In genomic region chr7:4464194-4464824, GRCm38 (mm10) we compare ENCODE assay signal across 8 mouse cellular contexts. TPM values are rescaled to one million over a fixed set of nuclear protein-coding genes. Genes with fewer than 3 reads are reported as not detected.
DNase-seq lines count a peak whose midpoint lies in the region; ATAC-seq and TF ChIP-seq lines count a peak whose summit lies in the region.

No protein-coding gene starts in this region.

- no peak overlapping the region for H3K27ac ChIP-seq in heart, adult 2 months
- no peak overlapping the region for H3K27ac ChIP-seq in intestine, embryonic 14.5 days (ENCODE audit: low read depth)

- H3K27me3 ChIP-seq in heart, adult 2 months (ENCODE audit: control insufficient read depth, insufficient read depth, low read length), result no peaks in the 10 kb centered on the region
- no peaks in the 10 kb centered on the region for H3K27me3 ChIP-seq in intestine, embryonic 14.5 days (replicated peaks; ENCODE audit: control insufficient read depth, insufficient read depth, low read length)
- H3K27me3 ChIP-seq in splenic B cell, adult 2 months (ENCODE audit: control insufficient read depth, insufficient read depth, low read length, poor library complexity, severe bottlenecking), result no peaks in the 10 kb centered on the region

- H3K9me3 ChIP-seq in intestine, embryonic 14.5 days (ENCODE audit: control insufficient read depth, low read length), result no peaks in the 10 kb centered on the region

- peak overlapping the region; percentile 19; the same call in 1 of the 2 replicates for H3K9ac ChIP-seq in heart, adult 2 months (ENCODE audit: low read depth, low read length)
- H3K9ac ChIP-seq in intestine, embryonic 14.5 days (ENCODE audit: low read length), result no peak overlapping the region

- DNase-seq in heart, adult 2 months, result no peak
- no peak for DNase-seq in heart, postnatal 36 days
- no peak for DNase-seq in intestine, embryonic 14.5 days (ENCODE audit: low spot score)
- DNase-seq in lung, adult 18-20 months, result peak; percentile 93 to 95
- DNase-seq in splenic B cell, adult 2 months (ENCODE audit: low read depth, low spot score), result peak; percentile 64
- no peak for DNase-seq in gastrocnemius, adult 8-10 months (ENCODE audit: low spot score in 2 of 2)
- DNase-seq in frontal cortex, postnatal 36 days (ENCODE audit: low spot score in 2 of 2), result no peak
- DNase-seq in adrenal gland, postnatal 4 days (ENCODE audit: low spot score in 2 of 2), result no peak

- H3K36me3 ChIP-seq in heart, adult 2 months (ENCODE audit: control insufficient read depth, insufficient read depth, low read length), result no peaks in the 10 kb centered on the region
- no peaks in the 10 kb centered on the region for H3K36me3 ChIP-seq in intestine, embryonic 14.5 days (ENCODE audit: control insufficient read depth, insufficient read depth, low read length)
- H3K36me3 ChIP-seq in splenic B cell, adult 2 months (ENCODE audit: control insufficient read depth, insufficient read depth, low read length, poor library complexity, severe bottlenecking), result no peaks in the 10 kb centered on the region

- H3K4me1 ChIP-seq in heart, adult 2 months (ENCODE audit: control insufficient read depth, insufficient read depth, low read length), result no peaks in the 10 kb centered on the region
- H3K4me1 ChIP-seq in intestine, embryonic 14.5 days (replicated peaks; ENCODE audit: control insufficient read depth, insufficient read depth, low read length), result no peaks in the 10 kb centered on the region

- no peak for TF ChIP-seq POLR2A in heart, adult 2 months (IDR thresholded peaks at IDR 0.05; ENCODE audit: insufficient read depth, low read depth, low read length)

- H3K79me2 ChIP-seq in heart, adult 2 months (replicated peaks; ENCODE audit: control insufficient read depth, insufficient read depth, low read length), result no peaks in the 10 kb centered on the region

- TF ChIP-seq CTCF in heart, adult 2 months (IDR thresholded peaks at IDR 0.05), result no peak

- intact Hi-C loops in heart, adult 2 months (cut with DNase I), result no loop called here
- intact Hi-C loops in heart, postnatal 36 days (cut with DNase I), result loop anchor here (10.0 kb wide), 1 partner anchor 430 kb away; no protein-coding TSS in a partner anchor

- H3K4me3 ChIP-seq in heart, adult 2 months, result no peak overlapping the region
- H3K4me3 ChIP-seq in intestine, embryonic 14.5 days (ENCODE audit: low read depth, low read length), result no peak overlapping the region

- no peak for TF ChIP-seq EP300 in heart, adult 2 months (IDR thresholded peaks at IDR 0.05; ENCODE audit: insufficient read depth, low read depth, low read length)

- WGBS in heart, adult 2 months, result 6% methylated on average over 11 of the region's 12 CpGs
- 12% methylated on average over 10 of the region's 12 CpGs for WGBS in intestine, embryonic 14.5 days

- ATAC-seq in intestine, embryonic 14.5 days (replicated peaks; ENCODE audit: low FRiP score, low TSS enrichment, low read depth), result peak; percentile 72

- peak overlapping the region; percentile 7; the same call in 1 of the 2 replicates for H3K4me2 ChIP-seq in intestine, embryonic 14.5 days (ENCODE audit: low read length)

RNA-seq across cellular contexts. Expression of gene Eps8l1, which starts 3.8 kb away (rescaled TPM):
- 1 to 10 TPM; 3.3 to 3.5 TPM for total RNA-seq in heart, adult 2 months (2021)
- polyA plus RNA-seq in heart, adult 2 months (2012; rRNA removed), result 0.74 and 0.82 TPM in 2 replicates
- 1 to 10 TPM; 1.5 to 3.5 TPM for total RNA-seq in heart, postnatal 36 days (2021)
- polyA plus RNA-seq in intestine, embryonic 14.5 days (2014; fragmentation: Nextera tagmentation; extraction: Ambion mirVana), result 1.7 and 5.2 TPM in 2 replicates
- total RNA-seq in gastrocnemius, adult 8-10 months (2022), result 1 to 10 TPM in 3 of 4 experiments, under 1 TPM in 1; 0.67 to 3.4 (median 2.3) TPM
- total RNA-seq in adrenal gland, postnatal 4 days (2021), result 1 to 10 TPM; 7.8 to 9.3 TPM

RNA-seq across cellular contexts. Expression of gene Rdh13, which starts 18.9 kb away (rescaled TPM):
- total RNA-seq in heart, adult 2 months (2021), result 10 to 100 TPM; 31.0 to 34.1 TPM
- 25.1 and 42.5 TPM in 2 replicates for polyA plus RNA-seq in heart, adult 2 months (2012; rRNA removed)
- total RNA-seq in heart, postnatal 36 days (2021), result 10 to 100 TPM; 24.6 to 31.3 TPM
- polyA plus RNA-seq in intestine, embryonic 14.5 days (2014; fragmentation: Nextera tagmentation; extraction: Ambion mirVana), result 34.5 and 38.3 TPM in 2 replicates
- total RNA-seq in gastrocnemius, adult 8-10 months (2022), result 10 to 100 TPM; 12.2 to 17.6 (median 14.3) TPM
- total RNA-seq in adrenal gland, postnatal 4 days (2021), result 10 to 100 TPM; 31.7 to 34.3 TPM

RNA-seq across cellular contexts. Expression of gene Ppp1r12c, which starts 37.2 kb away (rescaled TPM):
- 10 to 100 TPM; 62.4 to 67.1 TPM for total RNA-seq in heart, adult 2 months (2021)
- 47.0 and 53.2 TPM in 2 replicates for polyA plus RNA-seq in heart, adult 2 months (2012; rRNA removed)
- total RNA-seq in heart, postnatal 36 days (2021), result 10 to 100 TPM; 59.7 to 62.2 TPM
- polyA plus RNA-seq in intestine, embryonic 14.5 days (2014; fragmentation: Nextera tagmentation; extraction: Ambion mirVana), result 53.4 and 58.7 TPM in 2 replicates
- 10 to 100 TPM; 11.6 to 17.2 (median 16.7) TPM for total RNA-seq in gastrocnemius, adult 8-10 months (2022)
- total RNA-seq in adrenal gland, postnatal 4 days (2021), result 100 to 1,000 TPM; 106 to 112 TPM

RNA-seq across cellular contexts. Expression of gene Tnnt1, which starts 51.9 kb away (rescaled TPM):
- 10 to 100 TPM; 15.6 to 19.7 TPM for total RNA-seq in heart, adult 2 months (2021)
- 9.2 and 12.1 TPM in 2 replicates for polyA plus RNA-seq in heart, adult 2 months (2012; rRNA removed)
- 10 to 100 TPM; 20.0 to 21.3 TPM for total RNA-seq in heart, postnatal 36 days (2021)
- 18.6 and 21.1 TPM in 2 replicates for polyA plus RNA-seq in intestine, embryonic 14.5 days (2014; fragmentation: Nextera tagmentation; extraction: Ambion mirVana)
- 100 to 1,000 TPM; 464 to 544 (median 482) TPM for total RNA-seq in gastrocnemius, adult 8-10 months (2022)
- total RNA-seq in adrenal gland, postnatal 4 days (2021), result 10 to 100 TPM in 1 of 2 experiments, 1 to 10 TPM in 1; 8.1 to 21.0 TPM

RNA-seq across cellular contexts. Expression of gene Tnni3, which starts 59.7 kb away (rescaled TPM):
- over 10,000 TPM in 1 of 2 experiments, 1,000 to 10,000 TPM in 1; 9,834 to 11,008 TPM for total RNA-seq in heart, adult 2 months (2021)
- 13,898 and 21,553 TPM in 2 replicates for polyA plus RNA-seq in heart, adult 2 months (2012; rRNA removed)
- total RNA-seq in heart, postnatal 36 days (2021), result over 10,000 TPM in 1 of 2 experiments, 1,000 to 10,000 TPM in 1; 9,756 to 10,673 TPM
- 1.5 and 1.7 TPM in 2 replicates for polyA plus RNA-seq in intestine, embryonic 14.5 days (2014; fragmentation: Nextera tagmentation; extraction: Ambion mirVana)
- total RNA-seq in gastrocnemius, adult 8-10 months (2022), result 1 to 10 TPM; 1.8 to 3.0 (median 2.3) TPM
- total RNA-seq in adrenal gland, postnatal 4 days (2021), result 1 to 10 TPM; 1.0 to 1.7 TPM

Comparison
In these comparisons a context has a peak if more than half of its experiments do, and no peak if none do; other contexts are left out.
1. DNase-seq: peak in lung, adult 18-20 months (2 of 2) and splenic B cell, adult 2 months (single experiment); none in heart, adult 2 months (0 of 2), heart, postnatal 36 days (0 of 2), intestine, embryonic 14.5 days (single experiment), gastrocnemius, adult 8-10 months (0 of 2), frontal cortex, postnatal 36 days (0 of 2) and adrenal gland, postnatal 4 days (0 of 2).